Mouse (Mus musculus) forebrain, postnatal 0 days (tissue): Measurements from ENCODE around the gene Krtap5-1. TPM values are rescaled to one million over a fixed set of nuclear protein-coding genes. Genes with fewer than 3 reads are reported as not detected.
"Not testable (repeated sequence)": the region's sequence is repeated elsewhere in the genome, so short reads cannot be mapped to it uniquely, and the experiment has no call there.

Source experiments
- ATAC-seq: fragments of 200-750 bp; cut with Nextera tagmentation; 2 replicates; pipeline ENCODE4 v1.8.0; 2017; ENCODE audit warnings: mild to moderate bottlenecking, moderate library complexity
- DNase-seq: peaks from one replicate; pipeline ENCODE4 v3.0.0-alpha.2; 2015
- H3K27ac ChIP-seq: fragments of 300-500 bp; sonication (generic); 2 replicates; pipeline ENCODE4 v1.5.1; 2014; ENCODE audit warnings: low read depth, mild to moderate bottlenecking, antibody characterized with exemption, low read length, moderate library complexity, mixed read lengths
- H3K27me3 ChIP-seq: fragments of 300-500 bp; sonication (generic); 2 replicates; pipeline ENCODE4 v1.6.1; 2014; ENCODE audit warnings: mild to moderate bottlenecking, low read length, mixed read lengths; ENCODE audit not compliant: insufficient read depth
- H3K36me3 ChIP-seq: fragments of 300-500 bp; sonication (generic); 2 replicates; pipeline ENCODE4 v1.6.1; 2014; ENCODE audit warnings: mild to moderate bottlenecking, moderate library complexity; ENCODE audit not compliant: insufficient read depth
- H3K4me1 ChIP-seq: fragments of 300-500 bp; sonication (generic); 2 replicates; pipeline ENCODE4 v1.6.1; 2014; ENCODE audit warnings: antibody characterized with exemption; ENCODE audit not compliant: insufficient read depth
- H3K4me2 ChIP-seq: fragments of 300-500 bp; sonication (generic); 2 replicates; pipeline ENCODE4 v1.6.1; 2014; ENCODE audit warnings: low read depth, mild to moderate bottlenecking, moderate library complexity
- H3K4me3 ChIP-seq: fragments of 300-500 bp; sonication (generic); 2 replicates; pipeline ENCODE4 v1.5.1; 2014; ENCODE audit warnings: low read depth, low read length, mixed read lengths
- H3K9ac ChIP-seq: fragments of 300-500 bp; sonication (generic); 2 replicates; pipeline ENCODE4 v1.6.1; 2014; ENCODE audit warnings: mild to moderate bottlenecking
- H3K9me3 ChIP-seq: fragments of 300-500 bp; sonication (generic); 2 replicates; pipeline ENCODE4 v1.6.1; 2016; ENCODE audit warnings: low read length
- CTCF ChIP-seq: sonication (generic); IDR thresholded peaks from 2 replicates; pipeline ENCODE4 v1.5.1; 2016; ENCODE audit warnings: antibody characterized with exemption, control low read depth, low read depth
- WGBS: fragments of 180-500 bp; shearing (Covaris S2); extraction: QIAGEN DNeasy Blood & Tissue Kit; methylation state at CpG from one replicate; pipeline ENCODE4 v1.1.7; 2014; 5-methylcytosine and 5-hydroxymethylcytosine counted together
- polyA plus RNA-seq: library from polyadenylated mRNA; unstranded; fragments of >200 nt; fragmentation: Nextera tagmentation; extraction: Ambion mirVana; gene quantifications from 2 replicates; pipeline ENCODE4 v1.2.1, GENCODE M21; 2015
- total RNA-seq: library from RNA; depleted of rRNA; stranded (reverse); fragments of >200 nt; gene quantifications from 2 replicates; pipeline ENCODE4 v1.2.3, GENCODE M21; 2014

The Krtap5-1 gene
- total and polyA plus RNA-seq, 2 experiments from 2014 or later: not detected

DNA sequence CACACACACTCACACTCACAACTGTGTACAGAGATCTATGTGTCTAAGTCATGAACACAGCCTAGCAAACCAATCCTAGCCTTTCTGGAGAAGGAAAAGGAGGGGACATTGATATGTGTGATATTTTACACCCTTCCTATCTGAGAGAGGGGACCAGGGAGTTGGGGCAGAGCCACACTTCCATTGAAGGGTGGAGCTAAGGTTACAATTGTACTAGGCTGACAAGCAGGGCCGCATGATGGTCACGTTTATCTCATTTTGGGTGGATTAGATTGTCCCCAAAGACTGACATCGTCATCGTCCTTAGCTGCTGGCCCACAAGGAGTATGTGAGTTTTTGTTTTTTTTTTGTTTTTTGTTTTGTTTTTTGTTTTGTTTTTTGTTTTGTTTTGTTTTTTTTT is 34.4 kb upstream of the Krtap5-1 start:
- Histone ChIP-seq H3K27me3 (no peaks in the 10 kb centered on the region), H3K9ac (no peak overlapping the region), H3K4me3 (no peak overlapping the region), H3K4me1 (no peaks in the 10 kb centered on the region), H3K9me3 (no peaks in the 10 kb centered on the region), H3K4me2 (no peak overlapping the region), H3K36me3 (no peaks in the 10 kb centered on the region), H3K27ac (no peak overlapping the region)
- no peak for TF ChIP-seq CTCF
- no peak for ATAC-seq
- 87% methylated on average over 4 of the region's 4 CpGs for WGBS
- DNase-seq: no peak

GRCm38 (mm10) chr7:142330271-142330724 is 33.4 kb upstream of the Krtap5-1 start:
- H3K9ac ChIP-seq: no peak overlapping the region
- WGBS: 86% methylated on average over 9 of the region's 9 CpGs
- no peaks in the 10 kb centered on the region for H3K4me1 ChIP-seq
- H3K27ac ChIP-seq: no peak overlapping the region
- ATAC-seq (no peak), DNase-seq (no peak)
- H3K27me3 ChIP-seq: no peaks in the 10 kb centered on the region
- H3K36me3 ChIP-seq: no peaks in the 10 kb centered on the region
- TF ChIP-seq CTCF: no peak
- H3K9me3 ChIP-seq: no peaks in the 10 kb centered on the region
- no peak overlapping the region for H3K4me2 ChIP-seq
- no peak overlapping the region for H3K4me3 ChIP-seq

DNA sequence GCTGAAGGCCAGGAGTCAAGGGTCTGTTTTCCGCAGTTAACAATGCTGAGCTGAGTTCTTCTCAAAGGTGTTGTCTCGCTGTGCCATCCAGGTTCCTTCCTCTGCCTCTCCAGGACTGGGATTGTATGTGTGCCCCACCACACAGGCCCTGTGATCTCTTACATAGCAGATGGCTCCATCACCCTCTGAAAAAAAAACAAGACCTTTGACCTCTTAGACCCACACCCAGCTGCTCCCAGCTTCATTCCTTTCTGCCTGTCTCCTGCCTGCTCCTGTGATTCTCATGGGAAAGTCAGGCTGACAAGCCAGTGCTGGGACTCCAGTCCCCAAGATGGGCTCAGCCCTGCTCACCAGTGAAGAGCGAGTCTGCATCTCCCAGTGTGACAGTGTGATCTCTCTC is 31.6 kb upstream of the Krtap5-1 start:
- Histone ChIP-seq H3K27me3 (no peaks in the 10 kb centered on the region), H3K4me1 (no peaks in the 10 kb centered on the region), H3K4me3 (no peak overlapping the region), H3K9ac (no peak overlapping the region), H3K27ac (no peak overlapping the region), H3K36me3 (no peaks in the 10 kb centered on the region), H3K4me2 (no peak overlapping the region), H3K9me3 (no peaks in the 10 kb centered on the region)
- no peak for TF ChIP-seq CTCF
- no peak for DNase-seq
- whole genome bisulfite sequencing: 78% methylated on average over 3 of the region's 3 CpGs
- ATAC-seq: no peak

GRCm38 (mm10) chr7:142326714-142327445 is 30.0 kb upstream of the Krtap5-1 start:
- Histone ChIP-seq H3K4me1 (no peaks in the 10 kb centered on the region), H3K27ac (no peak overlapping the region), H3K9me3 (no peaks in the 10 kb centered on the region), H3K4me2 (no peak overlapping the region), H3K27me3 (no peaks in the 10 kb centered on the region), H3K4me3 (no peak overlapping the region), H3K9ac (no peak overlapping the region), H3K36me3 (no peaks in the 10 kb centered on the region)
- TF ChIP-seq CTCF: no peak
- 76% methylated on average over 9 of the region's 9 CpGs for WGBS
- ATAC-seq (no peak), DNase-seq (no peak)

DNA sequence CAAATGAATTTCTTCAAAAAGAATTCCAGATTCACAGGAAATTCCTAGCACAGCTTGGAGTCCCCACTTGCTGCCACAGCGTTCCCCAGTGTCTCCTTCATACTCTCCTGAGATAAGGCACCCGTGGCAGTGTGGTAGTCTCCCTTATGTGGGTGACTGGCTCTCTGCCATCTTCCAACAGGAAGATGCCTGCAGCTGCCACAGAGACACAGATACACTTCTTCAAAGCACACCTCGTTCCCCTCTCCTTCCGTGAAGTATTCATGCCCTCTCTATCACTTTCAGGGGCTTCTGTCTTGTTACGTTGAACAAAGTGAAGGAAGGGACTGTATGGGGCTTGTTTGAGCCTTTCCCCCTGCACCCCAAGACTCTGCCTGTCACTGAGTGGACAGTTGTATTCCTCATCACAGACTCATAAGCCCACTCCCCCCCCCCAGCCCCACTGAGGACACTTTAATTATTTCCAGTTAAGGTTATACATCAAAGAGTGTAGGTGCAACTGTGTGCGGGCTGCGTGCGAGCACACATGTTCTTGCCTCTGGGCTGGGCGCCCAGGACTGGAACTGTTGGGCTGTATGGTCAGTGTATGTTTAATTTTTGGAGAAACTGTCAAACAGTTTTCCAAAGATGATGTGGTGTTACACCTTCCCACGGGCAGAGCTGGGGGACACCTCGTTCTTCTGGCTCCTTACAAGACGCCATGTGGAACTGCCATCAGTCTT is 26.6 kb upstream of the Krtap5-1 start:
- Histone ChIP-seq H3K9me3 (no peaks in the 10 kb centered on the region), H3K4me1 (no peaks in the 10 kb centered on the region), H3K27ac (no peak overlapping the region), H3K9ac (no peak overlapping the region), H3K4me3 (no peak overlapping the region), H3K27me3 (no peaks in the 10 kb centered on the region), H3K4me2 (no peak overlapping the region), H3K36me3 (no peaks in the 10 kb centered on the region)
- ATAC-seq (no peak), DNase-seq (no peak)
- no peak for TF ChIP-seq CTCF
- WGBS: 87% methylated on average over 12 of the region's 12 CpGs

DNA sequence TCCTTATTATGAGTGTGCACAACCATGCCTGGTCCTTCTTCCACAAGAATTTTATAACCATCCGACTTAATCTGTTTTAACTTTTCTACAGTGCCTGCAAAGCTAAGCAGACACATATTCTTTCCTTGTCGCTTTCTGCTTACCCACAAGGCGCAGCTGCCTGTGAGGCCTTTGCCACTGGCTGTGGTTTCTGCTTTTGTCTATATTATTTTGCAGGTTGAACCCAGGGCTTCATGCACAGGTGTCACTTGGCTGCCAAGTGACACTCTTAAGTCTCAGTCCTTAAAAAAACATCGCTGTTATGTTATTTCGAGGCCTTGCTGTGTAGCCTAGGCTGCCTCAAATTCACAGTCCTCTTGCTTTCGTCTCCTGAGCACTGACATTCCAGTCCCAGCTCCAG is 25.7 kb upstream of the Krtap5-1 start:
- H3K27me3 ChIP-seq: no peaks in the 10 kb centered on the region
- H3K4me1 ChIP-seq: no peaks in the 10 kb centered on the region
- no peak for ATAC-seq
- H3K27ac ChIP-seq: no peak overlapping the region
- no peaks in the 10 kb centered on the region for H3K36me3 ChIP-seq
- DNase-seq: no peak
- H3K9me3 ChIP-seq: no peaks in the 10 kb centered on the region
- H3K9ac ChIP-seq: no peak overlapping the region
- TF ChIP-seq CTCF: no peak
- H3K4me2 ChIP-seq: no peak overlapping the region
- WGBS: 94% methylated on average over 6 of the region's 6 CpGs
- H3K4me3 ChIP-seq: no peak overlapping the region

DNA sequence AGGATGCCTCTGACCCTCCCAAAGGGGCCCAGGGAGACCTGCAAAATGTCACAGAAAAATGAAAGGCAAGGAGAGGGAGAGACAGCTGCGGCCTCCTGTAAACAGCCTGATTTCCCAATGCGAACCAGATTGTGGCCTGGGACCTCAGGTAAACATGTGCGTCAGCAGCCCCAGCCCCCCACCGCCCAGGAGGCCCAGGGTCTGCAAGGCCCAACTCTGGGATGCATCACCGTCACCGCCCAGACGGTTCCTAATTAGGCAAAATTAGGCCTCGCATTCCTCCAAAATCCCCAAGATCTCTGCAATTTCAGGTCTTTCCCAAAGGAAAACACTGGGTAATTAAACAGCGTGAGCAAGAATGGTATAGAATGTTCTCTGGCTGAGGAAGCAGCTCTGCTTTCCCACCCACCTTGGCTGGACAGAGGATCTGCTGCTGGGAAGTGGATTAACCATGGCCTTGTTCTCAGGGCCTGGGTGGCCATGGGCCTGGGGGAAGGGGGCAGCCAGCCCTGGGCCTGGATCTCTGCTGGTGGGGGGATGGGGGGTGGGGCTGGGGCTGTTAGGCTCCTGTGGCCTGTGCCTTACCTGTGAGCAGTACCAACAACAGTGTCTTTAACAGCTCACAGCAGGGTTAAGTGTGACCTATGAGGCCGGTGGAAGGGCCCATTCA is 24.9 kb upstream of the Krtap5-1 start:
- H3K9me3 ChIP-seq, ATAC-seq, H3K27me3 ChIP-seq, H3K36me3 ChIP-seq, H3K27ac ChIP-seq, H3K9ac ChIP-seq, H3K4me2 ChIP-seq, H3K4me3 ChIP-seq, DNase-seq, H3K4me1 ChIP-seq: not testable (repeated sequence)
- WGBS: 35% methylated on average over 4 of the region's 10 CpGs
